Mouse (Mus musculus): ENCODE data around the gene Pde3b. TPM values are rescaled to one million over a fixed set of nuclear protein-coding genes. Genes with fewer than 3 reads are reported as not detected.

Pde3b gene
- polyA plus RNA-seq, 1 experiment from 2014 or later: 4.5 TPM

- ATAC-seq: no peak
- 100% methylated on average over 1 of the region's 1 CpGs for WGBS
- H3K36me3 ChIP-seq (ENCODE audit: control insufficient read depth, insufficient read depth): no peaks in the 10 kb centered on the region
These were observed 24.6 kb downstream of the Pde3b start for GRCm38 (mm10) chr7:114439726-114440125.

GRCm38 (mm10) chr7:114440494-114440893 is 25.4 kb downstream of the Pde3b start:
- H3K4me3 ChIP-seq (replicated peaks; ENCODE audit: low read length): no peak overlapping the region
- ATAC-seq: no peak
- H3K4me2 ChIP-seq (ENCODE audit: low read length): no peak overlapping the region
- no peaks in the 10 kb centered on the region for H3K9me3 ChIP-seq (ENCODE audit: control insufficient read depth, low read length)
- no peaks in the 10 kb centered on the region for H3K4me1 ChIP-seq (replicated peaks; ENCODE audit: control insufficient read depth, insufficient read depth, low read length)
- H3K27me3 ChIP-seq (replicated peaks; ENCODE audit: control insufficient read depth, insufficient read depth, low read length): no peaks in the 10 kb centered on the region
- no peak overlapping the region for H3K9ac ChIP-seq (replicated peaks; ENCODE audit: low read depth, low read length)
- H3K27ac ChIP-seq (ENCODE audit: low read length): no peak overlapping the region
- WGBS: 98% methylated on average over 1 of the region's 1 CpGs
- H3K36me3 ChIP-seq (ENCODE audit: control insufficient read depth, insufficient read depth): no peaks in the 10 kb centered on the region

More at GRCm38 (mm10) chr7:114439726-114440125, 24.6 kb downstream of the Pde3b start:
- H3K9ac ChIP-seq (replicated peaks; ENCODE audit: low read depth, low read length): no peak overlapping the region
- H3K27ac ChIP-seq (ENCODE audit: low read length): no peak overlapping the region
- no peaks in the 10 kb centered on the region for H3K27me3 ChIP-seq (replicated peaks; ENCODE audit: control insufficient read depth, insufficient read depth, low read length)
- no peak overlapping the region for H3K4me3 ChIP-seq (replicated peaks; ENCODE audit: low read length)
- H3K4me1 ChIP-seq (replicated peaks; ENCODE audit: control insufficient read depth, insufficient read depth, low read length): no peaks in the 10 kb centered on the region
- no peak overlapping the region for H3K4me2 ChIP-seq (ENCODE audit: low read length)
- H3K9me3 ChIP-seq (ENCODE audit: control insufficient read depth, low read length): no peaks in the 10 kb centered on the region

- Histone ChIP-seq H3K9ac (replicated peaks; ENCODE audit: low read depth, low read length) (no peak overlapping the region), H3K27me3 (replicated peaks; ENCODE audit: control insufficient read depth, insufficient read depth, low read length) (no peaks in the 10 kb centered on the region), H3K9me3 (ENCODE audit: control insufficient read depth, low read length) (no peaks in the 10 kb centered on the region), H3K4me2 (ENCODE audit: low read length) (no peak overlapping the region), H3K4me3 (replicated peaks; ENCODE audit: low read length) (no peak overlapping the region), H3K4me1 (replicated peaks; ENCODE audit: control insufficient read depth, insufficient read depth, low read length) (no peaks in the 10 kb centered on the region), H3K36me3 (ENCODE audit: control insufficient read depth, insufficient read depth) (no peaks in the 10 kb centered on the region), H3K27ac (ENCODE audit: low read length) (no peak overlapping the region)
- 56% methylated on average over 3 of the region's 3 CpGs for WGBS
- ATAC-seq: no peak
These were observed 37.8 kb downstream of the Pde3b start for GRCm38 (mm10) chr7:114452876-114453275.

GRCm38 (mm10) chr7:114453300-114453990 is 38.4 kb downstream of the Pde3b start:
- H3K9ac ChIP-seq (replicated peaks; ENCODE audit: low read depth, low read length): no peak overlapping the region
- 88% methylated on average over 5 of the region's 5 CpGs for WGBS

GRCm38 (mm10) chr7:114454858-114455257 is 39.8 kb downstream of the Pde3b start:
- no peak overlapping the region for H3K9ac ChIP-seq (replicated peaks; ENCODE audit: low read depth, low read length)
- no peak for ATAC-seq
- H3K9me3 ChIP-seq (ENCODE audit: control insufficient read depth, low read length): no peaks in the 10 kb centered on the region
- no peak overlapping the region for H3K4me3 ChIP-seq (replicated peaks; ENCODE audit: low read length)
- no peaks in the 10 kb centered on the region for H3K4me1 ChIP-seq (replicated peaks; ENCODE audit: control insufficient read depth, insufficient read depth, low read length)
- WGBS: 95% methylated on average over 1 of the region's 1 CpGs
- no peaks in the 10 kb centered on the region for H3K36me3 ChIP-seq (ENCODE audit: control insufficient read depth, insufficient read depth)
- no peaks in the 10 kb centered on the region for H3K27me3 ChIP-seq (replicated peaks; ENCODE audit: control insufficient read depth, insufficient read depth, low read length)
- no peak overlapping the region for H3K4me2 ChIP-seq (ENCODE audit: low read length)
- no peak overlapping the region for H3K27ac ChIP-seq (ENCODE audit: low read length)

More at GRCm38 (mm10) chr7:114453300-114453990, 38.4 kb downstream of the Pde3b start:
- no peak overlapping the region for H3K27ac ChIP-seq (ENCODE audit: low read length)
- no peak overlapping the region for H3K4me2 ChIP-seq (ENCODE audit: low read length)
- no peaks in the 10 kb centered on the region for H3K27me3 ChIP-seq (replicated peaks; ENCODE audit: control insufficient read depth, insufficient read depth, low read length)
- no peaks in the 10 kb centered on the region for H3K4me1 ChIP-seq (replicated peaks; ENCODE audit: control insufficient read depth, insufficient read depth, low read length)
- no peak for ATAC-seq
- no peak overlapping the region for H3K4me3 ChIP-seq (replicated peaks; ENCODE audit: low read length)
- H3K9me3 ChIP-seq (ENCODE audit: control insufficient read depth, low read length): no peaks in the 10 kb centered on the region
- no peaks in the 10 kb centered on the region for H3K36me3 ChIP-seq (ENCODE audit: control insufficient read depth, insufficient read depth)

GRCm38 (mm10) chr7:114456904-114457303 is 41.8 kb downstream of the Pde3b start:
- no peaks in the 10 kb centered on the region for H3K4me1 ChIP-seq (replicated peaks; ENCODE audit: control insufficient read depth, insufficient read depth, low read length)
- no peaks in the 10 kb centered on the region for H3K36me3 ChIP-seq (ENCODE audit: control insufficient read depth, insufficient read depth)
- 64% methylated on average over 4 of the region's 4 CpGs for WGBS
- no peak overlapping the region for H3K4me2 ChIP-seq (ENCODE audit: low read length)
- H3K27me3 ChIP-seq (replicated peaks; ENCODE audit: control insufficient read depth, insufficient read depth, low read length): no peaks in the 10 kb centered on the region
- no peak for ATAC-seq
- no peak overlapping the region for H3K4me3 ChIP-seq (replicated peaks; ENCODE audit: low read length)
- H3K27ac ChIP-seq (ENCODE audit: low read length): no peak overlapping the region
- no peaks in the 10 kb centered on the region for H3K9me3 ChIP-seq (ENCODE audit: control insufficient read depth, low read length)
- no peak overlapping the region for H3K9ac ChIP-seq (replicated peaks; ENCODE audit: low read depth, low read length)

GRCm38 (mm10) chr7:114459909-114460308 is 44.8 kb downstream of the Pde3b start:
- Histone ChIP-seq H3K27ac (ENCODE audit: low read length) (no peak overlapping the region), H3K27me3 (replicated peaks; ENCODE audit: control insufficient read depth, insufficient read depth, low read length) (no peaks in the 10 kb centered on the region), H3K4me1 (replicated peaks; ENCODE audit: control insufficient read depth, insufficient read depth, low read length) (no peaks in the 10 kb centered on the region), H3K9ac (replicated peaks; ENCODE audit: low read depth, low read length) (no peak overlapping the region), H3K9me3 (ENCODE audit: control insufficient read depth, low read length) (no peaks in the 10 kb centered on the region), H3K4me2 (ENCODE audit: low read length) (no peak overlapping the region), H3K4me3 (replicated peaks; ENCODE audit: low read length) (no peak overlapping the region), H3K36me3 (ENCODE audit: control insufficient read depth, insufficient read depth) (no peaks in the 10 kb centered on the region)
- WGBS: 50% methylated on average over 1 of the region's 1 CpGs
- no peak for ATAC-seq

GRCm38 (mm10) chr7:114461727-114462126 is 46.6 kb downstream of the Pde3b start:
- Histone ChIP-seq H3K27me3 (replicated peaks; ENCODE audit: control insufficient read depth, insufficient read depth, low read length) (no peaks in the 10 kb centered on the region), H3K4me3 (replicated peaks; ENCODE audit: low read length) (no peak overlapping the region), H3K4me2 (ENCODE audit: low read length) (no peak overlapping the region), H3K27ac (ENCODE audit: low read length) (no peak overlapping the region), H3K9me3 (ENCODE audit: control insufficient read depth, low read length) (no peaks in the 10 kb centered on the region), H3K4me1 (replicated peaks; ENCODE audit: control insufficient read depth, insufficient read depth, low read length) (no peaks in the 10 kb centered on the region), H3K9ac (replicated peaks; ENCODE audit: low read depth, low read length) (no peak overlapping the region), H3K36me3 (ENCODE audit: control insufficient read depth, insufficient read depth) (no peaks in the 10 kb centered on the region)
- 70% methylated on average over 2 of the region's 2 CpGs for WGBS
- ATAC-seq: no peak

GRCm38 (mm10) chr7:114466358-114466757 is 51.3 kb downstream of the Pde3b start:
- Histone ChIP-seq H3K27me3 (replicated peaks; ENCODE audit: control insufficient read depth, insufficient read depth, low read length) (no peaks in the 10 kb centered on the region), H3K36me3 (ENCODE audit: control insufficient read depth, insufficient read depth) (no peaks in the 10 kb centered on the region), H3K9me3 (ENCODE audit: control insufficient read depth, low read length) (0 out of 2 replicates have a peak, but pooled peaks cover 2% of the 10 kb centered on the region), H3K27ac (ENCODE audit: low read length) (no peak overlapping the region), H3K4me2 (ENCODE audit: low read length) (no peak overlapping the region), H3K4me1 (replicated peaks; ENCODE audit: control insufficient read depth, insufficient read depth, low read length) (no peaks in the 10 kb centered on the region), H3K9ac (replicated peaks; ENCODE audit: low read depth, low read length) (no peak overlapping the region), H3K4me3 (replicated peaks; ENCODE audit: low read length) (no peak overlapping the region)
- 94% methylated on average over 3 of the region's 3 CpGs for WGBS
- ATAC-seq: no peak
